Mouse (Mus musculus): ENCODE data around the gene Dvl3. TPM values are rescaled to one million over a fixed set of nuclear protein-coding genes. Genes with fewer than 3 reads are reported as not detected.

Dvl3 gene
- polyA plus RNA-seq, 1 experiment = 21.1 TPM

- H3K9me3 ChIP-seq = no peaks in the 10 kb centered on the region
- H3K4me1 ChIP-seq = peaks cover 64% of the 10 kb centered on the region
- peak overlapping the region; percentile 100 for H3K4me3 ChIP-seq (replicated peaks)
- no peaks in the 10 kb centered on the region for H3K27me3 ChIP-seq (replicated peaks)
- TF ChIP-seq FLI1 (IDR thresholded peaks at IDR 0.05; ENCODE audit: low read length) (no peak), GATA1 (IDR thresholded peaks at IDR 0.05; ENCODE audit: borderline replicate concordance, low read length) (no peak)
- H3K36me3 ChIP-seq (replicated peaks; ENCODE audit: low read length) = peaks cover 71% of the 10 kb centered on the region
These were observed 21.0 kb downstream of the Dvl3 start for GRCm38 (mm10) chr16:20537601-20538320.

GRCm38 (mm10) chr16:20539649-20540048, 22.9 kb downstream of the Dvl3 start:
- H3K4me3 ChIP-seq (replicated peaks) = peak overlapping the region; percentile 42
- TF ChIP-seq FLI1 (IDR thresholded peaks at IDR 0.05; ENCODE audit: low read length) = no peak
- TF ChIP-seq GATA1 (IDR thresholded peaks at IDR 0.05; ENCODE audit: borderline replicate concordance, low read length) = no peak
- H3K4me1 ChIP-seq = peaks cover 62% of the 10 kb centered on the region
- no peaks in the 10 kb centered on the region for H3K27me3 ChIP-seq (replicated peaks)
- no peaks in the 10 kb centered on the region for H3K9me3 ChIP-seq
- peaks cover 76% of the 10 kb centered on the region for H3K36me3 ChIP-seq (replicated peaks; ENCODE audit: low read length)

GRCm38 (mm10) chr16:20540438-20540837, 23.7 kb downstream of the Dvl3 start:
- no peak for TF ChIP-seq GATA1 (IDR thresholded peaks at IDR 0.05; ENCODE audit: borderline replicate concordance, low read length)
- no peak for TF ChIP-seq FLI1 (IDR thresholded peaks at IDR 0.05; ENCODE audit: low read length)
- peak overlapping the region; percentile 79 for H3K4me3 ChIP-seq (replicated peaks)
- peaks cover 60% of the 10 kb centered on the region for H3K4me1 ChIP-seq
- peaks cover 84% of the 10 kb centered on the region for H3K36me3 ChIP-seq (replicated peaks; ENCODE audit: low read length)
- H3K27me3 ChIP-seq (replicated peaks) = no peaks in the 10 kb centered on the region
- H3K9me3 ChIP-seq = no peaks in the 10 kb centered on the region

DNA sequence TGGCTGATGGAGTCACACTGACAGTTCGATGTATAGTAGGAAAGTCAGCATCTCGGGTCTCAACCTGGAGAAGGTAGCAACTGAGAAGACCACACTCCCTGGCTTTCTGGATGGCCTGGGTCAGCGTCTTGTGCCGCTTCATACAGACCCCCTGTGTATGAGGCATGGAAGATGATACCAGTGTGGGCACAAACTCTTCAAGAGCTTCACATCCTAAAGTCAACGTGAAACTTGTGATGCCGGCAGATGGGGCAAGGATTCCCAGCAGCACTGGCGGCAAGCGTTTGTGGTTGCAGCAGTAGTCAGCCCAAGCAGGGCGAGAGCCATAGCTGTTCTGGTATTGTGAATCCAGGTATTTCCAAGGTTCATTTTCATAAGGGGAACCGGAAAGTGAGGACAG, 28.9 kb downstream of the Dvl3 start:
- no peak overlapping the region for H3K4me3 ChIP-seq (replicated peaks)
- H3K36me3 ChIP-seq (replicated peaks; ENCODE audit: low read length) = peaks cover 70% of the 10 kb centered on the region
- peaks cover 52% of the 10 kb centered on the region for H3K4me1 ChIP-seq
- TF ChIP-seq FLI1 (IDR thresholded peaks at IDR 0.05; ENCODE audit: low read length) (no peak), GATA1 (IDR thresholded peaks at IDR 0.05; ENCODE audit: borderline replicate concordance, low read length) (no peak)
- no peaks in the 10 kb centered on the region for H3K9me3 ChIP-seq
- H3K27me3 ChIP-seq (replicated peaks) = no peaks in the 10 kb centered on the region

DNA sequence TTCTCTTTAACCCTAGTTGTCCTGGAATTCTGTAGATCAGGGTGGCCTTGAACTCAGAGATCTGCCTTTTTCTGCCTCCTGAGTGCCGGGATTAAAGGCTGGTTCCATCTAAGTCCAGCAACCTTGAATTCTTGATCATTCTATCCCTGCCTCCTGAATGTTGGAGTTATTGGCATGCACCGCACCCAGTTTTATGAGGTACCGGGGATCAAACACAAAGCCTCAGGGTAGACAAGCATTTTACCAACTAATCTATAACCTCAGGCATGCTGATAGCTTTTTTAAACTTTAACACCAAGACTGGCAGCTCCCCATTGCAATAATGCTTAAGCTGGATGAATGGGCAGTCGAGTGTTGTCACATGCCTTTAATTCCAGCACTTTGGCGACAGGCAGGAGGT, 30.6 kb downstream of the Dvl3 start:
- no peaks in the 10 kb centered on the region for H3K27me3 ChIP-seq (replicated peaks)
- peaks cover 69% of the 10 kb centered on the region for H3K36me3 ChIP-seq (replicated peaks; ENCODE audit: low read length)
- H3K9me3 ChIP-seq = no peaks in the 10 kb centered on the region
- no peak for TF ChIP-seq GATA1 (IDR thresholded peaks at IDR 0.05; ENCODE audit: borderline replicate concordance, low read length)
- peak overlapping the region; percentile 100 for H3K4me3 ChIP-seq (replicated peaks)
- peaks cover 43% of the 10 kb centered on the region for H3K4me1 ChIP-seq

DNA sequence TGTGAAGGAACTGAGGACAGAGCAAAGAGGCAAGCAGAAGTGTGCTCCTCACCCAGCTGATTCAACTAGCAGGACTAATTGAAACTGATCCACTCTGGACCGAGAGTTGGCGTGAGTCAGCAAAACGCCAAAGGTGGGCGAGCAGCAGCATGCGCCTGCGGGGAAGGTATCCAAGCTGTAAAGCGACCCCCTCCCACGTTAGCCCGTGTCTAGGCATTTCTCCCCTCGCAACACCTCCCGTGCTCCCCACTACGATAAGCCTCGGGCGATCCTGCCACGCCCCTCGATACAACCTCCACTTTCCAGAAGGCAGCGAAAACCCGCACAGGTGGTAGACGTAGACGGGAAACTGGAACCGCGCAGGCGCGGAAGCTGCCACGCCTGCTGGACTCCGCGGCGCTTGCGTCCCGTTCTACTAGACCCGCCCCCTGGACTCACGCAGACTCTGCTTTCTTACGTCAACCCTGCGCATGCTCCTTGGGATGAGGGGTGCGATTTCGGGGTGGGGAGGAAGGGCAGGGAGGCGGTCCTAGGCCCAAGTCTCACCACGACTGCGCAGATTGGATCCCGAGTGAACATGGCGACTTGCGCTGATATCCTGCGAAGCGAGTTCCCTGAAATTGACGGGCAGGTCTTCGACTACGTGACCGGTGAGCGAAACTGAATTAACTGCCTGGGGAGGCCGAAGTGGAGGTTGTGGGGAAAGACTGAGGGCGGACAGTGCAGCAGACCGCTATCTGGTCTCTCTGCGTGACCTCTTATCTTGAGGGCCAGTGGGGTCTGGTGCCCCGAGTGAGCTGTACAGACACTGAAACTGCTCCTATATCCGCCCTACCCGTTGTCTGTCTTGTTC, 31.5 kb downstream of the Dvl3 start, which contains the start of gene Abcf3:
Abcf3 (plus strand) TSS at position 482 of the 853 bp plus-strand sequence.
- no peaks in the 10 kb centered on the region for H3K9me3 ChIP-seq
- H3K4me1 ChIP-seq = peaks cover 44% of the 10 kb centered on the region
- peak within 1 kb of the TSS; percentile 100 for H3K4me3 ChIP-seq (replicated peaks)
- peak; percentile 5; the same call in 1 of the 2 replicates for TF ChIP-seq FLI1 (IDR thresholded peaks at IDR 0.05; ENCODE audit: low read length)
- no peak; the same call in 2 of the 3 replicates for TF ChIP-seq GATA1 (IDR thresholded peaks at IDR 0.05; ENCODE audit: borderline replicate concordance, low read length)
- peaks cover 70% of the 10 kb centered on the region for H3K36me3 ChIP-seq (replicated peaks; ENCODE audit: low read length)
- no peaks in the 10 kb centered on the region for H3K27me3 ChIP-seq (replicated peaks)

DNA sequence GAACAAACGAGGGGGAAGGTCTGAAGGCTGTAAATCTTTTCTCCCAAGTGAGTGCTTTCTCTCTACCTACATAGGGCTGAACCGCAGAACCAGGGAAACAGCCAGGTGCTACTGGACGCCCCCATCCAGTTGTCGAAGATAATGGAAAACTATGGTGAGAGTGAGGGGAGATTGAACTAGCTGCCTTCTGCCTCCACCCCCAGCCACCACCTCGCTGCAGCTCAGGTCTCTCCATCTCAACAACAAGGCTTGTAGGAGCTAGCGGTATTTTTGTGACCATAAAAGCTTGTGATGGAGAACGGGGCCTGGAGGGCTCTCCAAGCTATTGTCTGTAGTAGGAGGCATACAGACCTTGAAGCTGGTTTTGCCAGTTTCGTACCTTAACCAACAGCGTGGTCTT, 32.4 kb downstream of the Dvl3 start:
- peak overlapping the region; percentile 100 for H3K4me3 ChIP-seq (replicated peaks)
- H3K9me3 ChIP-seq = no peaks in the 10 kb centered on the region
- no peaks in the 10 kb centered on the region for H3K27me3 ChIP-seq (replicated peaks)
- peaks cover 50% of the 10 kb centered on the region for H3K4me1 ChIP-seq
- H3K36me3 ChIP-seq (replicated peaks; ENCODE audit: low read length) = peaks cover 72% of the 10 kb centered on the region
- no peak for TF ChIP-seq FLI1 (IDR thresholded peaks at IDR 0.05; ENCODE audit: low read length)

DNA sequence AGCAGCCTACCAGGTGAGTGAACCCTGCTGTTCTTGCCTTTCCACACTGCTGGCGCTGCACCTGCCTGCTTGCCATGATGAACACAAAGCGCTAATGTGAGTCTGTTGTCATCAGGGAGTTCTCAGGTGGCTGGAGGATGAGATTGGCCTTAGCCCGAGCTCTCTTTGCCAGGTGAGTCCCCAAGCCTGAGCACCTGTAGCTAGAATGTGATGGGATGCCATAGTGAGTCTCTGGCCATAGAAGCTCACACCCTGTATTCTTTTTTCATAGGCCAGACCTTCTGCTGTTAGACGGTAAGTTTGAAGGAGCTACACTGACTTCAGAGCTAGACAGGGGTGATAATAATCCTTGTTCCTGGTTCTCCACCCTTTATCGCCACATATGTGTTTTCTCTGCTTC, 34.9 kb downstream of the Dvl3 start:
- no peak for TF ChIP-seq GATA1 (IDR thresholded peaks at IDR 0.05; ENCODE audit: borderline replicate concordance, low read length)
- no peak for TF ChIP-seq FLI1 (IDR thresholded peaks at IDR 0.05; ENCODE audit: low read length)
- Histone ChIP-seq H3K27me3 (replicated peaks) (no peaks in the 10 kb centered on the region), H3K36me3 (replicated peaks; ENCODE audit: low read length) (peaks cover 73% of the 10 kb centered on the region), H3K4me1 (peaks cover 44% of the 10 kb centered on the region), H3K4me3 (replicated peaks) (no peak overlapping the region), H3K9me3 (no peaks in the 10 kb centered on the region)

GRCm38 (mm10) chr16:20552594-20552993, 35.8 kb downstream of the Dvl3 start:
- TF ChIP-seq GATA1 (IDR thresholded peaks at IDR 0.05; ENCODE audit: borderline replicate concordance, low read length) (no peak), FLI1 (IDR thresholded peaks at IDR 0.05; ENCODE audit: low read length) (no peak)
- Histone ChIP-seq H3K4me3 (replicated peaks) (no peak overlapping the region), H3K36me3 (replicated peaks; ENCODE audit: low read length) (peaks cover 81% of the 10 kb centered on the region), H3K9me3 (no peaks in the 10 kb centered on the region), H3K4me1 (peaks cover 39% of the 10 kb centered on the region), H3K27me3 (replicated peaks) (no peaks in the 10 kb centered on the region)

- Histone ChIP-seq H3K36me3 (replicated peaks; ENCODE audit: low read length) (peaks cover 96% of the 10 kb centered on the region), H3K4me3 (replicated peaks) (no peak overlapping the region), H3K4me1 (peaks cover 20% of the 10 kb centered on the region), H3K9me3 (no peaks in the 10 kb centered on the region), H3K27me3 (replicated peaks) (no peaks in the 10 kb centered on the region)
- no peak for TF ChIP-seq FLI1 (IDR thresholded peaks at IDR 0.05; ENCODE audit: low read length)
- TF ChIP-seq GATA1 (IDR thresholded peaks at IDR 0.05; ENCODE audit: borderline replicate concordance, low read length) = no peak
These were observed 38.2 kb downstream of the Dvl3 start for GRCm38 (mm10) chr16:20555000-20555399.
